Mouse (Mus musculus) kidney, postnatal 36 days (tissue): ENCODE measurements around the gene Ccdc144b.
A peak's percentile ranks its signal among the peaks of the same experiment; 100 is the strongest.

Experiments used
- DNase-seq, 2 experiments: peaks; one replicate each; pipeline ENCODE4 v3.0.0; 2021 to 2022; ENCODE audit warnings: mixed read lengths in 2 of 2

Ccdc144b gene

GRCm38 (mm10) chr3:36025732-36026131, 27.6 kb downstream of the Ccdc144b start:
- no peak for DNase-seq

GRCm38 (mm10) chr3:36011239-36011638, 42.1 kb downstream of the Ccdc144b start:
- DNase-seq = no peak

- DNase-seq = no peak
Measured at GRCm38 (mm10) chr3:36008411-36009154, 44.8 kb downstream of the Ccdc144b start.

- DNase-seq = peak in 1 of 2 experiments; percentile 28
Measured at GRCm38 (mm10) chr3:36004028-36004895, 49.1 kb downstream of the Ccdc144b start.

GRCm38 (mm10) chr3:36000275-36001239, 52.8 kb downstream of the Ccdc144b start, which contains the start of gene Mccc1:
TSS of gene Mccc1 (minus strand) at chr3:36000678.
- DNase-seq = peak; percentile 96 to 97

- peak in 1 of 2 experiments; percentile 21 for DNase-seq
Measured at GRCm38 (mm10) chr3:35994552-35995531, 58.5 kb downstream of the Ccdc144b start.

- no peak for DNase-seq
Measured at GRCm38 (mm10) chr3:35990715-35991114, 62.6 kb downstream of the Ccdc144b start.

- no peak for DNase-seq
Measured at GRCm38 (mm10) chr3:35988031-35988430, 65.3 kb downstream of the Ccdc144b start.

GRCm38 (mm10) chr3:35986266-35986665, 67.1 kb downstream of the Ccdc144b start:
- DNase-seq = no peak

- peak; percentile 38 to 73 for DNase-seq
Measured at GRCm38 (mm10) chr3:35973551-35973950, 79.8 kb downstream of the Ccdc144b start.

- DNase-seq = peak in 1 of 2 experiments; percentile 34
Measured at GRCm38 (mm10) chr3:35972985-35973384, 80.4 kb downstream of the Ccdc144b start.

GRCm38 (mm10) chr3:35971149-35971548, 82.2 kb downstream of the Ccdc144b start:
- DNase-seq = no peak

- DNase-seq = peak; percentile 31 to 60
Measured at GRCm38 (mm10) chr3:35970441-35970840, 82.9 kb downstream of the Ccdc144b start.

GRCm38 (mm10) chr3:35967366-35967921, 85.9 kb downstream of the Ccdc144b start:
- no peak for DNase-seq

GRCm38 (mm10) chr3:35966493-35966892, 86.9 kb downstream of the Ccdc144b start:
- DNase-seq = no peak

GRCm38 (mm10) chr3:35964928-35965327, 88.4 kb downstream of the Ccdc144b start:
- no peak for DNase-seq

GRCm38 (mm10) chr3:35963921-35964320, 89.4 kb downstream of the Ccdc144b start:
- DNase-seq = no peak

- no peak for DNase-seq
Measured at GRCm38 (mm10) chr3:35963401-35963800, 89.9 kb downstream of the Ccdc144b start.

GRCm38 (mm10) chr3:35962967-35963366, 90.4 kb downstream of the Ccdc144b start:
- DNase-seq = peak in 1 of 2 experiments; percentile 23
